Mouse (Mus musculus) T-cell, adult 2 months (primary cell): ENCODE data around the gene Keg1.
A peak's percentile ranks its signal among the peaks of the same experiment; 100 is the strongest.
"Not testable (repeated sequence)": the region's sequence is repeated elsewhere in the genome, so short reads cannot be mapped to it uniquely, and the experiment has no call there.

Source experiments
- DNase-seq: peaks from one replicate; pipeline ENCODE4 v3.0.0; 2022; ENCODE audit warnings: low spot score

Gene Keg1

DNA sequence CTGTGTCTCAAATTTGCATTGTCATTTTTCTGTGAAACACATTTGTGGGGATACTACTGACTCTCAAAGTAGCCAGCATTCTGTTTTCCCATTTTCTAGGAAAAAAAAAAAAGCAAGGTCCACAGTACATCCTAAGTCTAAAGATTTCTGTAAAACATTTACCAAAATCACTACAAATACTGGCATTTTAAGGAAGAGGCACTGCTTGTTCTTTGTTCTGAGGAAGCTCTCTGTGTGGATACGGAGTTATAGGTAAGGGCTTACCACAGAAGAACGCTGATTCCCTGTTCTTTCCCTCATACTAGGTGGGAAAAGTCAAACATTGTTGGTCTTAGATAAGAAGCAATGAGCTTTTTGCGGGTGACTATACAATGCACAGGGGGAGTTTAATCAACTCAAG is at the start of gene Keg1:
Gene Keg1 (plus strand): TSS at position 197 of the 400 bp plus-strand sequence.
- DNase-seq, result no peak

DNA sequence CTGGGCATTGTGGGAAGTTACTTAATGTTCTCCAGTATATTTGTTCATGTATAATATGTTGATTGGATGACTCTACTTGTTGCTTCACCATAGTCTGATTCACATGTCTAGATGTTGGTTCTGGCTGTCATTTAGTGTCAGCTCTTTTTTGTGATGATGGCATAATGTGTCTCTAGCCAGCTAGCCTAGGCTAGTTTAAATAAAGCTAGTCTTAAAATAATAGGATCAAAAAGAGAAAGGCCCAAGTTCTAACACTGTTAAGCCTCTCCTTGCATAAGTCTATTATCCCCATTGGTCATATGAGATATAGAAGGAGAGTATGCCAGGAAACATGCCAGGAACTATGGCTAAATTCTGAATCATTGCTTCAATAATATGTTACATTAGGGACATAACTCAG is 46.1 kb upstream of the Keg1 start:
- no peak for DNase-seq

DNA sequence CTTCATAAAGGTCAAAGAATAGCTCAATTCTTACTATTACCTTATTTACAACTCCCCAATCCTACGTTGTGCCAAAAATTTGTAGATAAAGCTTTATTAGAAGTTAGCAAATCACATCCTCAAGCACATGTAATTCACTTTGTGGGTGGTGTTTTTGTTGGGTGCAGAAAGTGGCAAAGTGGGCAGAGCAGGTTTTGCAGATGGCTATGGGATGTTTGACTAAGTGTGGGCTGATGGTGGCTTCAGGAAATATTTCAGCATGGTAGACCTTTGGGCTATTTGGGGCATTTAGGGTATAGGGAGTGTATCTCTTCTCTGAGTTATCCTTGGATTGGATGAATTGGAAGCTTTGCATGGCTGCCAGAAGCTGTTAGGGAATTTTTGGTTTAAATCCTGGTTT is 29.4 kb upstream of the Keg1 start:
- DNase-seq, result no peak

DNA sequence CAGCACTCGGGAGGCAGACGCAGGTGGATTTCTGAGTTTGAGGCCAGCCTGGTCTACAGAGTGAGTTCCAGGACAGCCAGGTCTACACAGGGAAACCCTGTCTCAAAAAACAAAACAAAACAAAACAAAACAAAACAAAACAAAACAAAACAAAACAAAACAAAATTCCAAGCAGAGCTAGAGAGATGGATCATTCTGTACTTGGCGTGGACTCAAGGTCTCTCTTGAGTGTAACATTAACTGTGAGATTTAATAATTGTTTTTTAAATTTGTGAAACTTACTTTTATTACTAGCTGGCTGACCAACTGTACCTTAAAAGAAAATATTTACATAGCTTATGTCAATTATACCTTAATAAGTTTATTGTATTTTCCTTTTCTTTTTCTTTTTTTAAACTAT is 27.0 kb upstream of the Keg1 start:
- DNase-seq, result not testable (repeated sequence)

DNA sequence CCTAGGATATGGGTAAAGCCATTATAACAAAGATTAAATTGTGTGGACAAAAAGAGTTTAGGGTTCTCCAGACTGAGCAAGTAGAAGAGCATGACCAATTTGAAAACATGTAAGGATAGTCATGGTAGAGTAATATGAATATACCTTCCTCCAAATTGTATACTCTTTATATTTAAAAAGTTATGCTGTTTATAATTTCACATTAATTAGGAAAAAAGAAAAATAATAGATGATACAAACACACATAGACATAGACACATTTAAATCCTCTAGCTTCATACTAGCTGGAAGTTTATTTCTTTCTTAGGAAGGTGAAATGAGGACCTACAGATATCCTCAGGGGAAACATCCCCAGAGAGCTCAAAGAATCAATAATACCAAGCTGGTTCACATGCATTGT is 25.4 kb upstream of the Keg1 start, which contains the start of gene Olfr1442:
Gene Olfr1442 (plus strand): TSS at position 301 of the 400 bp plus-strand sequence.
- no peak for DNase-seq

DNA sequence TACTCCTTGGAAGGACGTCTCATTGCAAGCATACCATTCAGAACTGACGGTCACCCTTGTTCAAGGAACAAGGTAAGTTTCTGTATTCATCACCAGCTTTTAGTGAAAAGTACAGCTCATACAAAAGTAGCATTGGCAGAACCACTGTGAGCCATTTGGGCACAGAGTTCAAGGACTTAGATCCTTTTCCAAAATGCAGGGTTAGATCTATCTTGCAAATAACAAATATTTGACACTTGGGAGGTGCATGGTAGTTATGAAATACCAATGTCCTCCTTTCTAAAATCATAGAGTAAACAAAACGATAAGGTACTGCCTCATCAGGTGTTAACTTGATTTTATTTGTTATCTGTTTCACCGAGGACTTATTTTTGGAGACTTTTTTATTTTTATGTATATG is 24.5 kb upstream of the Keg1 start:
- no peak for DNase-seq

DNA sequence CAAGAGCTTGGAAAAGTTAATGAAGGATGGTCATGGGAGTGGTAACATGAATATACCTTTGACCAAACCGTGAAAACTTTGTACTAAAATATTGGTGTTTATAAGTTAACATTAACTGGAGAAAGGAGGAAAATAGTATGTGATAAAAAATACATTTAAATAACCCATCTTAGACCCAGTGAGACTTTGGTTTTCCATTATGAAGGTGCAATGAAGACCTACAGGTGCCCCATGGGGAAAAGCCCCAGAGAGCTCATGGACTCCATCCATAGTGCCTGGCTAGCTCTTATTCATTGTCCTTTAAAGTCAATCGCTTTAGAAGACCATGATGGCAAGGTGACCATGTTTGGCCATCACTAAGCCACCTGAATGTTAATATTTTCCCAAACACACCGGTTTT is 17.8 kb upstream of the Keg1 start, which contains the start of gene Olfr1443:
Gene Olfr1443 (plus strand): TSS at position 301 of the 400 bp plus-strand sequence.
- no peak for DNase-seq

DNA sequence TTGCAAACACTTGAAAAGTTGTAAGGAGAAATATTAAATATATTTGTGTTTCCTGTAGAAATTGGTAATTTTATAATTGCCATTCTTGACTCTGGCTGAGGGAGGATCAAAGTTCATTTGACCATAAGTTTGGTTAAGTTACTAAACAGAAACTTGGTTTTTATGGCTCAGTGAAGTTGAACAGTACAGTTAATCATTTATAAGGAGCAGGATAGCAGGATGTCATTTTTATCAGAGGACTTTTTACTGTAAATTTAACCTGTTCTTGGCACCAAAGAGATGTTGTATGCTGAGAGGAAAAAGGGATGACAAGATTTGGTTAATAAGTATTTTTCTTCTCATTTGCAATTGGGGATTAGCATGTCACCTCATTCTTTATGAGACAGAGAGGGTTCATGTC is 10.9 kb upstream of the Keg1 start:
- DNase-seq, result no peak

DNA sequence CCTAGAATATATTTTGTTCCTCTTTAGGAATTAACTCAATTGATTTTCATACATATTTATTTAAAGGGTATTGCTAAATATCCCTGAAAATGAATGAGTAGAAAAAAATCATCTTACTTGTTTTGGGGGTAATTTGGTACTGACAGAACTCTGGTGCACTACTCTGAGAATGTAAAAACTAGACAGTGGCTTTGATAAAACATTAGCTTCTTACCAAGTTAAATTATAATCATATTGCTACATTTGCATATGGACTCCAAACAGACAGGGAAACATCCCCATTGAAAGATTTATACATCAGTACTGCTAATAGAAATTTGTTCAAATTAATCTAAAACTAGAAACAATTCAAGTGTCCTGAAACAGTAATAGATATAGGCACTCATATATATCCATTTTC is 10.4 kb upstream of the Keg1 start:
- no peak for DNase-seq

DNA sequence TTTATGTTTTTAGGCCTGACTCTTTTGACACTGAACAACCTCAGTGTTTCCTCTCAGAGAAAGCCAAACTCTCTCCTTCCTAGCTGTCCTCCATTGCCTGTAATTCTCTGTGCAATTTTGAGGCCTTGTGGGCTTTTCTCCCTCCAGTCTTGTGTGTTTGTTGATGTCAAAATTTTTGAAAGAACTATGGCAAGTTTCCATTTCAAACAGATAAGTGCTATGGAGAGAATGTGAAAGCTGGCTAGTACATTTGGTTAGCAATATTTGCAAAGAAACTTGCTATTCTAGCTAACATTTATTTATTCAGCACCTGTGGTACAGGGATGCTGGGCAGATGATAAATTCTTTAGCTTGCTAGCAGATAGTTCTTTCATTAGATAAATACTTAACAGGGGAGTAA is 635 bp downstream of the Keg1 start:
- no peak for DNase-seq

DNA sequence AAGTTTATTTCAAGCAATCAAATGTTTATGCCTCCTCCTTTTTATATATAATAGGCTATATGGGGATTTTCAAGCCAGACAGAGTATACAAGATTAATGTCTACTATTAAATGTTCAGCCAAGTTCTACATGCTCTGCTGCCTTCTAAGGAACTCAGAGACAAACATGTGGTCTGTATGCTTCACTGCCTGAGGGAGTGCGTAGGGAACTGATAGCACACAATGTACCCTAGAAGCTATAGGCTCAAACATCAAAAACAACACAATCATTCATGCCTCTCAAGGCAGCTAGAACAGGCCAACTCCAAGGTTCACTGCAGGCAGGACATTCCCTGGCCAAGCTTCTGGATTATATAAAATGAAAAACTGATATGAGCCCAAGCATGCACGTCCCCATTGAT is 12.9 kb downstream of the Keg1 start:
- no peak for DNase-seq

DNA sequence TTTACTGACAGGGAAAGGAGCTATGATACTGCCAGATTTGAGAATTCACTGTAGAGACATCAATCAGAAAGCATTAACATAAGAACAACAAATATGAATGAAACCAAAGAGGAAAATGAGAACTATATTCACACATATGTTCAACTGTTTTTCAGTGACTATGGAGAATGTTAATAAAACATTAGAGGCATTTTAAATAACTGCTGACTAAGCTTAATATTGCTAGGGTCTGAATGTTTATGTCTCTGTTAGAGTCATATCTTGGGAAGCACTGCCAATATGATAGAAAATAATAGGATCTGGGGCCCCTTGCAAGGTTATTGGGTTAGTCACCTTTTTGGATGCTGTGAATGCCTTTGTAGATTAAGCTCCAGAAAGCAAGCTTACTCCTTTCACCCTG is 13.4 kb downstream of the Keg1 start:
- DNase-seq, result no peak

DNA sequence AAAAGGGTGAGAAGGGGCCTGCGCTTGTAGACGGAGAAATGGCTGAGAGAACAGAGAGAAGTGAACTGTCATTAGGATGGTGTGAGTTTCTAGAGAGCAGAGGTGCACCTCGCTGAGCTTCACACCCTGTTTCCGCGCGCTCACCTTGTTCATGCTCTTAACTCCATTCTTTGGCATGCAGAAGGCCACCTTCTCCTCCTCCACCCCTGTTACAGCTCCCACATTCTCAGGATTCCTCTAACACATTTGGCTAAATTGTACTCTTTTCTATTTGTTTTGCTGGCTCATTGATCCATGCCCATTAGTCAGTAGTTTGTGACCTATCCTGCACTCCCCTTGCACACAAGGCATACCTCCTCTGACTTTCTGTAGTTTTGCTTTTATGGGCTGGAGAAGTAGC is 23.6 kb downstream of the Keg1 start:
- DNase-seq, result no peak

DNA sequence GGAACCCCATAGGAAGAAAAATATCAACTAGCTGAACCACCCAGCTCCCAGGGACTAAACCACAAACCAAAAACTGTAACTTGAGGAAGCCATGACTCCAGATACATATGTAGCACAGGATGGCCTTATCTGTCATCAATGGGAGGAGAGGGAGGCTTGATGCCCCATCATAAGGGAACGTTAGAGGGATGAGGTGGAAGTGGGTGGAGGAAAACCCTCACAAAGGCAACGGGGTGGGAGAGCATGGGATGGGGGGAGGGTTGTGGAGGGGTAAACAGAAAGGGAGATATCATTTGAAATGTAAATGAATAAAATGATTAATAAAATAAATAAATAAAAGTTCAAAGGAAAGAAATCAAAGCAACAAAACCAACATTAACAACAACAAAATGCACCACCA is 24.9 kb downstream of the Keg1 start:
- DNase-seq, result no peak

DNA sequence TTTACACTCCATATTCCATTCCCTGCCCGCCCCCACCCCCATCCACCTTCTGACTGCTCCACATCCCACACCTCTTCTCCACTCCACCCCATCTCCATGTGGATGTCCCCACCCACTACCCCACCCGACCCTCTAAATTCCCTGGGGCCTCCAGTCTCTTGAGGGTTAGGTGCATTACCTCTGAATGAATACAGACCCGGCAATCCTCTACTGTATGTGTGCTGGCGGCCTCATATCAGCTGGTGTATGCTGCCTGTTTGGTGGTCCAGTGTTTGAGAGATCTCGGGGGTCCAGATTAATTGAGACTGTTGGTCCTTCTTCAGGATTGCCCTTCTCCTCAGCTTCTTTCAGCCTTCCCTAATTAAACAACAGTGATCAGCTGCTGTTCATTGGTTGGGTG is 25.3 kb downstream of the Keg1 start:
- not testable (repeated sequence) for DNase-seq

DNA sequence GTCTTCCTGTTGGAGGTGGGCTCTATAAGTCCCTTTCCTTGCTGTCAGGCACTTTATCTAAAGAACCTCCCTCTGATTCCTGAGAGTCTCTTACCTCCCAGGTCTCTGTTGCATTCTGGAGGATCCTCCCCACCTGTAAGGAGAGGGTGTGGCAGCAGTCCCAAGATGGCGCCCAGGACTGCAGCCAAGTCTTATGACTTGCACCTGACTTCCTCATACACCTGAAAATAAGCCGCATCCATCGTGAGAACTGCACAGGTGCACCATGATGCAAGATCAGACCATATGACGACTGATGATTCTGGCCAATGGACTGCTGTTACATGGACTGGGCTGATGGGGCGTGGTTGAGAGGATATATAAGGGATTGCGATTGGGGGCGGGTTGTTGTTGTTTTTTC is 26.0 kb downstream of the Keg1 start:
- DNase-seq, result not testable (repeated sequence)

DNA sequence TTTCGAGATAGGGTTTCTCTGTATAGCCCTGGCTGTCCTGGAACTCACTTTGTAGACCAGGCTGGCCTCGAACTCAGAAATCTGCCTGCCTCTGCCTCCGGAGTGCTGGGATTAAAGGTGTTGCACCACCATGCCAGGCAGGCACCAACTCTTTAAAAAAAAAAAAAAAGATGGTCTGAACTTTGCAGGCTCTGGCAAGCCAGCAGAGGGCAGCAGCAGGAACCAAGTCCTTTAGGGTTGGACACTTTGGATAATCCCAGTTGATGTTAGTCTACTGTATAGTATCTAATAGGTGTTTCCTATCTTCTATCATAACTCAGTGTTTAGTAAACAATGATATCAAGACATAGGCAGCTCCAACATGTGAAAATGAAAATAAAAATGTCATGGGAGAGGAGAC is 26.7 kb downstream of the Keg1 start:
- DNase-seq, result peak; percentile 5

DNA sequence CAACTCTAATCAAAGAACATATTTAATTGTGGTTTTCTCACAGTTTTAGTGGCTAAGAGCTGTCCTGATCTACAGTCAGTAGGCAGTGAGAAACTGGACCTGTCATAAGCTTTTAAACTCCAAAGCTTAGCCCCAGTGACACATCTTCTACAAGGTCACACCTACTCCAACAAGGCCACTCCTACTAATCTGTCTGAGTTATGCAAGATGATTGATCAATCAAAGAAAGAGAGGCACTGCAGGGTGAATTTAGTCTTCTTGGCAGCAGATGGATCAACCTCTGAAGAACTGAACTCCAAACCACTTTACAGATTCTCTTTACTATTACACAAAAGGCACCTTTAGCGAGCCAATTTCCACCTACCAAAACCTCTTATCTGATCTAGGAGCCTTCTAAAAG is 30.3 kb downstream of the Keg1 start:
- no peak for DNase-seq

DNA sequence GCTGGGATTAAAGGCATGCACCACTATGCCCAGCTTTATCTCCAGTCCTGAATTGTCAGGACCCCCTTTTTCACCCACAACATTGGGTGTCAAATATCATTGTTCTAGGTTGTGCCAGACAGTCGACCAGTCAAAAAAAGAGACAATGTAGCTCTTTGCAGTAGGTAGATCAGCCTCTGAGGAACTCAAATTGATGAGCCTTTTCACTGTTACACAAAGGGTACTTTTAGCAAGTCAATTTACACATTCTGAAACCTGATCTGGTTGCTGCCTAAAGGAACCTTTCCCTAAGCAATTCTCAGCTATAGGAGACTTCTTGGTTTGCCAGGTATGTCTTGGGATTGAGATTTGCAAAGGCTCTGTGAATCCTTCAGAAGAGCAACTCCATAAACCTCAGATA is 35.5 kb downstream of the Keg1 start:
- DNase-seq, result no peak

DNA sequence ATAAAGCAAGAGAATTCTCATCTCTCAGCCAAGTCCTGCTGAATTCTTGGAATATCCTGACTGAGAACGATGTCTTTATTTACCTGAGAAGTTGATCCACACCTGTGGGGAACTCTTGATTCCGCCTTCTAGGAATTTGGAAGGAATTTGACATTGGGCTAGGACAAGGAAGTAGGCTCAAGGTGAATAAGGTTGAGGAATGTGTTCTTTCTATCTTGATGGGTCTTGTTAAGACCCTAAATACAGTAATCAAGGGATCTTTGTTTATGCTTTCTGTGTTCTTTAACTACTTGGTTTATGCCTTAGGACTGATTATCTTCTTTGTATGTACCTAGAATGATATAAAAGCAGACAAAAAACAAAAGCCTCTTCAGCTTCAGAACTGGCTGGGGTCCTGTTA is 36.4 kb downstream of the Keg1 start:
- no peak for DNase-seq

DNA sequence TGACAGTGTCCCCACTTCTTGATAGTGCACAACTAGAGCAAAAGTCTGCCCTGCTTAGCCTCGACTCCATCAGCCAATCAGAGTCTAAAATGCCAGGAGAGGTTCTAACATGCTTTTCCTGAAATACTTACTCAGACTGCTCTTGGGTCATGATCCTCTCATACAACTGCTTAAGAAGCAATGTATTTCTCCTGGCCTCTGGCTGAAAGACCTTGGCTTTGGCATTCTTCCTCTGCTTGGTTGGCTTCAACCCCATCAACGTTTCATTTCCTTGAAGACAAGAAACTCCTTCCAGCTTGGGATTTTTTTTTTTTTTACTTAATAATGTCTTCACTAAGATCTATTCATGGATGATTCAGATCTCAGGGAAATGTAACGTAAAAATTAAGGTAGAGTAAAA is 60.7 kb downstream of the Keg1 start:
- DNase-seq, result no peak

DNA sequence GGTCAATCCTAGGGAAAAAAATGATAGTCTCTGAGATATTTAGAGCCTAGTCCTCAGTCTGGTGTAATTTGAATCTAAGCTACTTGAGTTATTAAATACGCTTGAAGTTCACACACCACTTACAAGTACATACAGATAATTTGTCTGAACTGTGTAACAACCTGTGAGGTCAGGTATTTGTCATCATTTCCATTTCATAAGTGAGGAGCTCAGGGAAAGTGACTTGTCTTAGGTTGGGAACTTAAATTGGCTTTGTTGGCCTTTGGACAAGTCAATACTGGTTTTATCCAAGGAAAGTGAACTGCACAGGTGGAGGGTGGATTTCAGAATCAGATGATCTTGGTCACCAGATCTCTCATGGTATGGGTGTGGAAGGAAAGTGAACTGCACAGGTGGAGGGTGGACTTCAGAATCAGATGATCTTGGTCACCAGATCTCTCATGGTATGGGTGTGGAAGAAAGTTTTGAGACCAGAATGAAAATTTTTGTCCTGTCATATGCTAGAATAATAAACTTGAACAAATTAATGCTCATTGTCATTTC is 63.4 kb downstream of the Keg1 start:
- DNase-seq, result no peak

DNA sequence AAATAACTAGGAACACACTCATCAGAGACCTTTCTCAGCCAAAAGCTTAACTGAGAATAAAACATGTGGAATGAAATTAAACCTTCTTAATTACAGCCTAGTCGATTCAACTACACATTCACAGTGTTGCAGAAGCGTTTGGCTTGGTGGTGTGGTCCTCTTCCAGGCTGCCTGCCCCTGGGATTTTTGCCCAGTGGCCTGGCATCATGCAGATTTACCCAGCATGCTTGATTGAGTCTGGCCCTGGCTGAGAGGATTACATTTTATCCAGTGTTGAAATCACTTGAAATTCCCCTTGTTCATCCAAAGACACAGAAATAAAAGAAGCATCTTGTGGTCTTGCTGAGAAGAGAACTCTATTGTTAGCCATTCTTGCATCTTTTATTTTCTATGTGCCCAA is 64.1 kb downstream of the Keg1 start:
- no peak for DNase-seq

DNA sequence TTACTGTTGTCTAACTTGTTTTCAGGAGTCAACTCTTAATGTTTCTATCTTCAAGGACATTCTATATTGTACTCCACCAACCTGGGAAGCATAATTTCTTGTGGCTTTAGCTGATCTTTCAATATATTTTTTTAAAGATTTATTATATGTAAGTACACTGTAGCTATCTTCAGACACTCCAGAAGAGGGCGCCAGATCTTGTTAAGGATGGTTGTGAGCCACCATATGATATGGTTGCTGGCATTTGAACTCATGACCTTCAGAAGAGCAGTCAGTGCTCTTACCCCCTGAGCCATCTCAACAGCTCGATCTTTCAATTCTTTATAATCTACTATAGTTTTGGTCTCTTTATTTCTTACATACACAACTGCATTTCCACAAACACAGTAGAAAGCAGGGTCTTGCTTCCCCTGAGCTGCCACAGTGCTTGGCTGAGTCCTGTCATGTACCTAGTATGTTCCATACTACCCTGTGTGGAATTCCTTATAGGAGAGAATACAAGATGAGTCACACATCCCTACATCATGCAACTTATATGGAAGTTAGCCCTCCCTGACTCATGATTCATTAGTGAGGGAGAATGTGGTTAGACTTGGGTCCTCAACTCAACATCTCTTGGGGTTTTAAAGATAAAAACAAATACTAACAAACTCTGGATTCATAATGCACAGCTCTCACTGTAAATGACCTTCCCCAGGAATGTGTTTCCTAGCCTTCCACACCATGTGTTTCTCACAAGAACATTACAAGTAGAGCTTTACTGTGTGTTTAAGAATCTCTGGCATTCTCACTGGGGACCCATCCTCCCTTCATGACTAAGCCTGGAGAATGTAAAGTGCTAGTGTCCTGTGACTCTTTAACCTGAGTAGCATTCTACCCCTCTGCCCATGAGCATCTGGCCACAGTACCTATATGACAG is 66.9 kb downstream of the Keg1 start:
- DNase-seq, result peak; percentile 46
